ENCODE assay signal across 24 mouse cellular contexts in the genomic region with DNA sequence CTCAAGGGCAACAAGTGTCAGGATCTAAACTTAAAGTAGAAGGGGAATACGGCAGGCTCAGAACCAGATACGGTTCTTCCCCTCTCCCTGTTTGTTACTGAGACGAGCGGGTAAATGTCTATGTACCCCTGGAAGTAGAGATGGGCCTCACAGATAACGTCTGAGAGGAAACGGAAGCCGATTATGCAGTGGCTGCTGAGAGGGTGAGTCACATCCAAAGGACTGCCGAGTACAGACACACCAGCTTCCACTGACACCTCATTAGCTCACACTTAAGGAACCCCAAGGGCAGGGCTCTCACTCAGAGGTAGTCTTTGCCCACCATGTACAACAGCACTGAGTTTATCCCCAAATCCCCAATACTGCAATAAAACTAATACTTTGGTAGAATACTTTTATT. TPM values are rescaled to one million over a fixed set of nuclear protein-coding genes. Genes with fewer than 3 reads are reported as not detected.
A peak's percentile ranks its signal among the peaks of the same experiment; 100 is the strongest.
DNase-seq lines count a peak whose midpoint lies in the region; ATAC-seq and TF ChIP-seq lines count a peak whose summit lies in the region.
"Had no signal": no experiment of that assay in that cellular context is flagged by ENCODE, and none has a peak within 500 bp of the region (broad histone marks: within the 10 kb centered on the region; RNA-seq: fewer than 3 reads in every experiment).

No protein-coding gene starts in this region.

- ATAC-seq in heart, embryonic 11.5 days (replicated peaks; ENCODE audit: insufficient number of reproducible peaks, low FRiP score, low TSS enrichment): 0 out of 2 replicates have a peak, but pooled peaks have one; percentile 22
- peak; percentile 41; the same call in 1 of the 2 replicates for ATAC-seq in liver, postnatal 0 days
- ATAC-seq: forebrain, embryonic 16.5 days; hindbrain, postnatal 0 days had no signal

- no peak overlapping the region for H3K4me3 ChIP-seq in heart, embryonic 11.5 days (ENCODE audit: low read depth, low read length)
- no peak overlapping the region for H3K4me3 ChIP-seq in liver, postnatal 0 days (ENCODE audit: low read depth, low read length)
- H3K4me3 ChIP-seq: erythroblast, embryonic 14.5 days; layer of hippocampus, adult 2 months; limb, embryonic 15.5 days had no signal

- H3K27ac ChIP-seq in heart, embryonic 11.5 days (ENCODE audit: low read depth, low read length): no peak overlapping the region
- no peak overlapping the region for H3K27ac ChIP-seq in liver, postnatal 0 days (ENCODE audit: low read depth)
- H3K27ac ChIP-seq: hindbrain, postnatal 0 days; layer of hippocampus, adult 2 months; limb, embryonic 15.5 days had no signal

- H3K9me3 ChIP-seq in heart, embryonic 11.5 days (replicated peaks; ENCODE audit: control insufficient read depth, low read length): no peaks in the 10 kb centered on the region
- H3K9me3 ChIP-seq in liver, postnatal 0 days (ENCODE audit: low read length): no peaks in the 10 kb centered on the region
- H3K9me3 ChIP-seq: limb, embryonic 15.5 days had no signal

- H3K36me3 ChIP-seq in heart, embryonic 11.5 days (ENCODE audit: control insufficient read depth, insufficient read depth, low read length): no peaks in the 10 kb centered on the region
- 0 out of 2 replicates have a peak, but pooled peaks cover 3% of the 10 kb centered on the region for H3K36me3 ChIP-seq in liver, postnatal 0 days (replicated peaks; ENCODE audit: insufficient read depth, low read length)

- DNase-seq in heart, postnatal 25 days (ENCODE audit: low spot score): no peak
- peak; percentile 35 for DNase-seq in c-Kit-positive CD71-negative TER-119-negative erythroid progenitor cells, embryonic 14.5 days (ENCODE audit: low read depth)
- no peak for DNase-seq in liver, postnatal 0 days
- DNase-seq in thymus, postnatal 25 days: peak; percentile 48
- DNase-seq in left cerebral cortex, postnatal 10 days (ENCODE audit: extremely low spot score in 1 of 2, low spot score in 2 of 2): no peak
- no peak for DNase-seq in testis, postnatal 14 days (ENCODE audit: low spot score)
- no peak for DNase-seq in adrenal gland, adult (ENCODE audit: inconsistent age in 2 of 2, low spot score in 1 of 2)
- DNase-seq: cerebellum, postnatal 14 days; heart, postnatal 36 days; lung, postnatal 36 days; midbrain, embryonic 14.5 days had no signal

- 35% methylated on average over 8 of the region's 8 CpGs for WGBS in heart, embryonic 11.5 days (ENCODE audit: insufficient replicate concordance)
- WGBS in liver, postnatal 0 days (ENCODE audit: insufficient replicate concordance): 26% methylated on average over 8 of the region's 8 CpGs

- H3K9ac ChIP-seq in heart, embryonic 11.5 days (ENCODE audit: low read depth, low read length): no peak overlapping the region
- no peak overlapping the region for H3K9ac ChIP-seq in liver, postnatal 0 days (replicated peaks)
- H3K9ac ChIP-seq: limb, embryonic 15.5 days had no signal

- H3K4me1 ChIP-seq in heart, embryonic 11.5 days (ENCODE audit: control insufficient read depth, insufficient read depth, low read length): peaks cover 2% of the 10 kb centered on the region; the same call in 1 of the 2 replicates
- H3K4me1 ChIP-seq in liver, postnatal 0 days (ENCODE audit: insufficient read depth): no peaks in the 10 kb centered on the region; the same call in 1 of the 2 replicates
- H3K4me1 ChIP-seq: limb, embryonic 15.5 days had no signal

- H3K27me3 ChIP-seq in heart, embryonic 11.5 days (ENCODE audit: control insufficient read depth, insufficient read depth, low read length): no peaks in the 10 kb centered on the region
- H3K27me3 ChIP-seq in liver, postnatal 0 days (ENCODE audit: insufficient read depth, low read length): no peaks in the 10 kb centered on the region
- H3K27me3 ChIP-seq: limb, embryonic 15.5 days had no signal

- TF ChIP-seq EP300 in liver, postnatal 0 days (IDR thresholded peaks at IDR 0.05; ENCODE audit: low read depth): no peak

- intact Hi-C loops in heart, postnatal 25 days (cut with DNase I): no loop called here
- intact Hi-C loops in left cerebral cortex, postnatal 10 days (cut with DNase I): no loop called here

- no peak for TF ChIP-seq CTCF in liver, postnatal 0 days (IDR thresholded peaks at IDR 0.05; ENCODE audit: low read depth)

- no peak overlapping the region for H3K4me2 ChIP-seq in heart, embryonic 11.5 days
- no peak overlapping the region for H3K4me2 ChIP-seq in liver, postnatal 0 days (ENCODE audit: low read depth, low read length)
- H3K4me2 ChIP-seq: limb, embryonic 15.5 days had no signal

RNA-seq across cellular contexts. Expression of a gene that starts 8.2 kb away (rescaled TPM):
- 7.3 and 9.3 TPM in 2 replicates for polyA plus RNA-seq in heart, embryonic 11.5 days (2014; fragmentation: Nextera tagmentation; extraction: Ambion mirVana)
- 1 to 10 TPM; 1.6 to 2.3 TPM for total RNA-seq in heart, postnatal 25 days (2021)
- 3.2 and 4.2 TPM in 2 replicates for polyA plus RNA-seq in liver, postnatal 0 days (2015; fragmentation: Nextera tagmentation; extraction: Ambion mirVana)
- 10 to 100 TPM; 12.9 to 14.3 TPM for total RNA-seq in left cerebral cortex, postnatal 10 days (2021)

RNA-seq across cellular contexts. Expression of a gene that starts 20.5 kb away (rescaled TPM):
- not detected in 2 replicates for polyA plus RNA-seq in heart, embryonic 11.5 days (2014; fragmentation: Nextera tagmentation; extraction: Ambion mirVana)
- total RNA-seq in heart, postnatal 25 days (2021): not detected
- not detected in 2 replicates for polyA plus RNA-seq in liver, postnatal 0 days (2015; fragmentation: Nextera tagmentation; extraction: Ambion mirVana)
- not detected for total RNA-seq in left cerebral cortex, postnatal 10 days (2021)
- total RNA-seq: adrenal gland, postnatal 4 days; ES-E14; gastrocnemius, adult 8-10 months; heart, adult 8-10 months; heart, postnatal 36 days; hindbrain, postnatal 0 days; layer of hippocampus, adult 2 months; left cerebral cortex, postnatal 14 days had no signal
- polyA plus RNA-seq: erythroblast, embryonic 14.5 days; forebrain, embryonic 16.5 days; hindbrain, postnatal 0 days; kidney, embryonic 16.5 days; limb, embryonic 15.5 days; midbrain, embryonic 14.5 days; neural tube, embryonic 11.5 days had no signal

RNA-seq across cellular contexts. Expression of a gene that starts 26.3 kb away (rescaled TPM):
- polyA plus RNA-seq in heart, embryonic 11.5 days (2014; fragmentation: Nextera tagmentation; extraction: Ambion mirVana): 15.7 and 16.6 TPM in 2 replicates
- total RNA-seq in heart, postnatal 25 days (2021): 10 to 100 TPM; 25.3 to 30.4 TPM
- polyA plus RNA-seq in liver, postnatal 0 days (2015; fragmentation: Nextera tagmentation; extraction: Ambion mirVana): 4.8 and 5.7 TPM in 2 replicates
- 10 to 100 TPM; 56.8 to 62.1 TPM for total RNA-seq in left cerebral cortex, postnatal 10 days (2021)

Comparison
In these comparisons a context has a peak if more than half of its experiments do, and no peak if none do; other contexts are left out.
1. DNase-seq: peak in c-Kit-positive CD71-negative TER-119-negative erythroid progenitor cells, embryonic 14.5 days (single experiment) and thymus, postnatal 25 days (single experiment); none in heart, postnatal 25 days (single experiment), liver, postnatal 0 days (single experiment), left cerebral cortex, postnatal 10 days (0 of 2), testis, postnatal 14 days (single experiment) and adrenal gland, adult (0 of 2).
2. RNA of a gene that starts 8.2 kb away (total RNA-seq): 12.9 to 14.3 TPM in left cerebral cortex, postnatal 10 days; 1.6 to 2.3 TPM in heart, postnatal 25 days; every median in the first group is over 4 times any median in the second.